Mouse (Mus musculus): ENCODE data around the gene Ak5.
"Not testable (repeated sequence)": the region's sequence is repeated elsewhere in the genome, so short reads cannot be mapped to it uniquely, and the experiment has no call there.

Ak5 gene

GRCm38 (mm10) chr3:152625061-152625820 lies 42.9 kb downstream of the Ak5 start:
- DNase-seq (ENCODE audit: low spot score): no peak

- DNase-seq (ENCODE audit: low spot score): no peak
Observed at GRCm38 (mm10) chr3:152620534-152620933, 47.6 kb downstream of the Ak5 start.

DNA sequence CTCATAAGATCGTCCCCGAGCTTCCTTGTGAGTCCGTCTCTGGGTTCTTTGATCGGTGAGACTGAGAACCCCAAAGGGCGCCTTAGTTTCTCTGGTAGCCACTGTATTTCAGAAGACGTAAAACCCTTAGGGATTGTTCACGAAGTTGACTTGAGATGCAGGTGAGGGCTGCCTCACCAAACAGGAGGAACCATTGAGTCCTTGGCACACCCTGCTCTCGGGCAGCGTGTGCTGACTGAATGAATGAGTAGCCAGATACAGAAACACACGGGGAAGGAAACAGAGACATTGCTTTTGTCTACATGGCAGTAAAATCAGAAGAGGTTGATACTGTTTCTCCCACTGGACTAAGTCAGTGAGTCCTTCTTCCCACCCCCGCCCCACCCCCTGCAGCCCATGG lies 48.1 kb downstream of the Ak5 start:
- DNase-seq (ENCODE audit: low spot score): no peak

- no peak for DNase-seq (ENCODE audit: low spot score)
Observed at GRCm38 (mm10) chr3:152609076-152609475, 59.1 kb downstream of the Ak5 start.

DNA sequence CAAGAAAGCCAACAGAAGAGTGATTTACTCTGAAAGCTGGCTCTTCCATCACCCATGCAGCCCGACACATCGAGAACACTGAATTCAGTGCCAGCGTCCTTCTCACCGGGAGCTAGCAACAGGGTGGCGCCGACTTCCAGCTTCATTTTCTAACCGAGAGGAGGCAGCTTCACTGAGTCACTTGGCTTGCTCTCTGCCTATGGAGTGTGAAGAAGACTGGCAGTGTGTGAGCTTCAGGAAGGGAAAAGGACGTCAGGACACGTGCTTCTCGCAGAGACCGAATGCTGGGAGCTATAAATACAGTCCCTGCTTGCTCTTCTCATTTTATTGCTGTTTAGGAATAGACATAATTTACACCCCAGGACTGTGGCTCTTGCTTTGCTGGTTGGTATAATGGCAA lies 62.3 kb downstream of the Ak5 start:
- DNase-seq (ENCODE audit: low spot score): no peak

- DNase-seq (ENCODE audit: low spot score): no peak
Observed at GRCm38 (mm10) chr3:152599679-152600078, 68.5 kb downstream of the Ak5 start.

GRCm38 (mm10) chr3:152596406-152597050 lies 71.6 kb downstream of the Ak5 start:
- DNase-seq (ENCODE audit: low spot score): no peak

DNA sequence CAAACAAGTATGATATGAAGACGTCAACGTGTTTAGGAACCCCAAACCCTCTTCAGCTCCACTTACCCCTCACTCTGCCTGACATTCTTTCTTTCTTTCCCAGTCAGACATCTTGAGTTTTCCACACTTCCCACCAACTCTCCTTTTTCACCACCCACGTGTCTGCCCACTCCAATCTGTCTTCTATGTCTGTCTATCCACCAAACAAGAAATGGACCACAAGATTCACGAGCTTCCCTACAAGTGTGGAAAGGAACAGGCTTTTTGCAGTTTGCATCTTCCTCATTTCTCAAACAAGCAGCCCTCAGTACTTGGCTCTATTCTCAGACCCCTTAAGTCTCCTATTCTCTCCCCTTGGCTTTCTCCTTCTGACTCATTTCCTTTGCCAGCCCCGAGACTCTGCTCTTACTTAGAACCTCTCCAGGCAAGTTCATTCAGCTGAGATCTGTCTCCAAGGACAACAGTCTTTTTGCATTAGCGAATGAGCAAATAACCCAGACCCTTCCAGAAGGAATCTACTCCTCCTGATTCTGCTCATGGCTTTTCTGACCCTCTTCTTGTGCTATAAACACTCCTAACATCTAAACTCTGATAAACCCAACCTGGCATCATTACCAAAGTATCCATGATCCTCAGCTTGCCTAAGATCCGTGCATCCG lies 75.3 kb downstream of the Ak5 start:
- DNase-seq (ENCODE audit: low spot score): no peak

DNA sequence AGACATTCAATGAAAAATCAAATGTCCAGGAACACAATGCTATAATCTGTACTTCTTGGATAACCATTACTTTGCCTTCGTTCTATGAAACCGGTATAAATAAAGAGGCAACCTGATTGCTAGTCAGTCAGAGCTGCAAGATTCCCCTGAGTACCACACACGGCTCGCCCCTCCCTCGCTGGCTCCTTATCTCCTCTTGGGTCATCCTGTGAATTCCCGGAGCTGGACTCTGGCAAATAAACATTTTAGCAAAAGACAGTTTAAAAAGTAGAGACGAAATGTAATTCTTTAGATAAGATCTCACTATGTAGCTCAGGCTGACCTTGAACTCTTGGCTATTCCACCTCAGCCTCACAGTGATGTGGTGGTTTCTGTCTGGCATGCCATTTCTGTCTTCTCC lies 77.7 kb downstream of the Ak5 start:
- no peak for DNase-seq (ENCODE audit: low spot score)

GRCm38 (mm10) chr3:152589101-152589500 lies 79.1 kb downstream of the Ak5 start:
- not testable (repeated sequence) for DNase-seq (ENCODE audit: low spot score)

DNA sequence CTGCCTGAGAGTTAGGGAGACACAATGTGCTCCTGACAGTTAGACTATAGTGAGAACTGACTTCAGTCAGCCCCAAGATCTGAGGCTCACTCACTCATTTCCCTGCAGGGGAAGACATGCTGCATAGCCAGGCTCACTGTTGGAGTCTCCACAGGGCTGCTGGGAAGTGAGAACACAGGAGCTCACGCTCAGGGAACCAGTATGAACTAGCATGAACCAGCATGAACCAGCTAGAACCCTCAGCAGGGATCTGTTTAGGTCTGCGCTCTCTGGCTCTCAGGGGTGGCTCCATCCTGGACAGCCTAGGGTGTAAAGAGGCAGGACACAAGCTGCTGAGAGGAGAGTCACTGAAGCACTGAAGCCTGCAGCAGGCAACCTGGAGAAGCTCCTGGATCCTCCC lies 81.2 kb downstream of the Ak5 start:
- DNase-seq (ENCODE audit: low spot score): no peak

GRCm38 (mm10) chr3:152586191-152586590 lies 82.0 kb downstream of the Ak5 start:
- no peak for DNase-seq (ENCODE audit: low spot score)

GRCm38 (mm10) chr3:152585581-152585980 lies 82.6 kb downstream of the Ak5 start:
- no peak for DNase-seq (ENCODE audit: low spot score)

DNA sequence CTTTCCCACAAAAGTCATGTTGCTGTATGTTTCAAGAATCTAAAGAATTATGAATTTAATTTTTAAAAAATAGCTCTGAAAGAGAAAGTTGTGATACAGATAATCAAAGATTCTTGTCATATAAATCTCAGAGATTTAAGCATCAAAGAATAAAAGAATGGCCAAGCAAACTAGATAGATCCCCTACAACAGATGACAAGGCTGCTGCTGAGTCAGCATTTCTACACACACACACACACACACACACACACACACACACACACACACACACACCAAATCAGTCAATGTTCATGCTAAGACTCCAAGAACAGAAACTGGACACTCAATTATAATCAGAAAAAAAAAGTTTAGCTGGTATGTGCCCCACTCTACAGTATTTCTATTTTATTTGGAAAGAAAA lies 85.1 kb downstream of the Ak5 start:
- DNase-seq (ENCODE audit: low spot score): no peak

- not testable (repeated sequence) for DNase-seq (ENCODE audit: low spot score)
Observed at GRCm38 (mm10) chr3:152581853-152582252, 86.3 kb downstream of the Ak5 start.

- DNase-seq (ENCODE audit: low spot score): no peak
Observed at GRCm38 (mm10) chr3:152579984-152580591, 88.1 kb downstream of the Ak5 start.

DNA sequence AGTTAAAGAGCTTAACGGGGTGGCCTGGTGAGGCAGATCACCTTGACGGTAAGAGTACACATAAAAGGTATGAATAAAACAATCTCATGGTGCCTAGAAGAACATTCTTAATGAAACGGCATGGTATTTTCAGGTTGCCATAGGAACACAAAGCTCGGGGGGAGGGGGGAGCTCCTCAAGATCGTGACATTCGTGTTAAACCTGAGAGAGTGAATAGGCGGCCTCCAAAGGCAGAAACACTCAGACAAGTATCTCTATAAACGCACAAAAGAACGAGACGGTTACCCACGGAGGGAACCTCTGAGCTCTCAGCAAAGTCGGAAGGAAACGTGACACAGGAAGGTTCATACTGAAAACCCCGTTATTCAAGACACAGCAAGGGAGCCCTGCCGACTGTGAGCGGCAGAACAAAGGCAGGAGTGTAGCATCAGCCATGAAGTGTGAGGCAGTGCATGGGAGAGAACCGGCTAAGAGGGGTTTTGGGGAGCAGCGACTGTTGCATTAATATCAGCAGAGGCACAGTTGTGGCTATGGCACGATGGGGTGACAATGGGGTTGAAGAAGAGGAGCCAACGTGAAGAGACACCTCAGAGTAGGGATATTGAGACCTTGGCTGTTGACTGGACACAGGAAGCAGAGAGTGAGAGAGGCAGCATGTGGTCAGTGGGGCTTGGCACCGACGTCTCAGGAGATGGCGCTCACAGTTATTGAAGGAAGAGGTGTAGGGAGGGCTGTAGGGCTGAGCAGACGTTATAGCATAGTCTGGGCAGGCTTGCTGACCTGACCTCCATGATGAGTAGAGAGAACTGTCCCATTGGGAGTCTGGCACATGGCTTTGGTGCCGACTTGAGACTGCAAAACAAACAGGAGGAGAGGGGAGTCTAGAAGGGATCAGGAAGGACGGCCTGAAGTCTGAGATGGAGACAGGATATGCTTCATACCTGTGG lies 89.6 kb downstream of the Ak5 start:
- DNase-seq (ENCODE audit: low spot score): no peak

GRCm38 (mm10) chr3:152577763-152578162 lies 90.4 kb downstream of the Ak5 start:
- DNase-seq (ENCODE audit: low spot score): no peak

DNA sequence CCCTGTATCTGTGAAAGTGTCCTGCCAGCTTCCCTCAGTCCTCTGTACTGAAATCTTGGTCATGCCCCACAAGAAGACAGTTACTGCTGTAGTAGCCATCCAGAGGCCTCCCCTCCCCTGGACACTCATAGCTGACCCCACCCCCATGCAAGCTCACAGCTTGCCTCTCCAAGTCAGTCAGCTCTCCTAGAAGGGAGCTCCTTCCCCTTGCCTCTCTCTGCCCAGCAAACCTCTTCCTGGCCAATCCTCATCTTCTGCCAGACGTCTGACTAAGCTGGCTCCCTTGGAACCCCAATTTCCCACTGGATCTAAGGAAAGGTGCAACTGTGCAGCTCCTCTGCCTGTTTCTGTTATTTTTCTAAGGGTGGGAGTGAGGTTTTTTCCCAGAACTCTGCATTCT lies 90.9 kb downstream of the Ak5 start:
- DNase-seq (ENCODE audit: low spot score): no peak

- DNase-seq (ENCODE audit: low spot score): no peak
Observed at GRCm38 (mm10) chr3:152569242-152569605, 98.9 kb downstream of the Ak5 start.

DNA sequence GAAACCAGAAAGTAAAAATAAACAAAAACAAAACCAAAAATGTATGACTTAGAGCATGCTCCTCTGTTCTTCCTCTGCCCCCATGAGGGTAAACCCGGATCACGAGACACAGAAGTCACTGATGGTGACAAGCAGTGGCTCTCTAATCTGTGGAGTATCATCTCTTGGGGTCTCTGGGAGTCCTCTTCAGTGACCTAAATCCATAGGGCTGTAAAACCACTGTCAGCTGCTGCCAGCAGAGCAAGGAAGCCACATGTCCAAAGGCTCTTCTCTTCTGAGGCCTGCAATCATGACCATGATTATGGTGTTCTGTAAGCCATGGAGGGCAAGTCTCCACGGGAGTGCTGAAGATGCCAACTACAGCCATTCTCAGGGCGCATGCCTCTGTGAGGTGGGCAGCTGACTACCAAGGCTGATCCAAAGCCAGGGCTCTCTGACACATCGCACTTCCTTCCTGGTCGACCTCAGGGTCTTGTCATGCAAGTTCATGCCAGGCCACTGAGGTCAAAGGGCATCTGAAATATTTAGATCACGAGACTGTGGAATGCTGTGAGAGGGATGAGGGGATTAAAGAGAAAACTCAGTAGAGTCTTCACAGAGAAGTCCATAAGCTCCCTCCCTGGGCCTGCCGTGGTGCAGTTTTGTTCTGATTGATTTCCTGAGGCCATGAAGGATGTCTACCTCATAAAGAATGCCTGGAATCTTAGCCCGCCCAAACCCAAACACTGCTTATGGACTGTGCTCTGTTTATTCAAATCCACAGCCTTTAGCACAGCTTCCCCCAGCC lies 99.5 kb downstream of the Ak5 start:
- DNase-seq (ENCODE audit: low spot score): no peak

All from T-cell, adult 2 months (primary cell).